Mouse (Mus musculus): ENCODE results near the gene Stau1. TPM values are rescaled to one million over a fixed set of nuclear protein-coding genes. Genes with fewer than 3 reads are reported as not detected.

Stau1 gene
- polyA plus RNA-seq (2016; fragmentation: Nextera tagmentation; extraction: Ambion mirVana): 36.1 and 37.7 TPM in 2 replicates

- peak within 1 kb of the TSS; percentile 95 for H3K4me3 ChIP-seq
- no peaks in the 10 kb centered on the region for H3K36me3 ChIP-seq
- 0 out of 2 replicates have a peak, but pooled peaks cover 2% of the 10 kb centered on the region for H3K27me3 ChIP-seq (replicated peaks)
- H3K9me3 ChIP-seq (replicated peaks): no peaks in the 10 kb centered on the region
- H3K4me2 ChIP-seq: peak within 1 kb of the TSS; percentile 78
- peak within 1 kb of the TSS; percentile 95 for H3K27ac ChIP-seq
- WGBS (ENCODE audit: insufficient replicate concordance): under 1% methylated on average over 84 of the region's 88 CpGs
- peak within 1 kb of the TSS; percentile 97 for H3K9ac ChIP-seq
- peaks cover 48% of the 10 kb centered on the region for H3K4me1 ChIP-seq
- peak; percentile 99 for ATAC-seq
Observed at GRCm38 (mm10) chr2:166995796-166996532, at the start of gene Stau1. Stau1 (minus strand) TSS chr2:166996299.

DNA sequence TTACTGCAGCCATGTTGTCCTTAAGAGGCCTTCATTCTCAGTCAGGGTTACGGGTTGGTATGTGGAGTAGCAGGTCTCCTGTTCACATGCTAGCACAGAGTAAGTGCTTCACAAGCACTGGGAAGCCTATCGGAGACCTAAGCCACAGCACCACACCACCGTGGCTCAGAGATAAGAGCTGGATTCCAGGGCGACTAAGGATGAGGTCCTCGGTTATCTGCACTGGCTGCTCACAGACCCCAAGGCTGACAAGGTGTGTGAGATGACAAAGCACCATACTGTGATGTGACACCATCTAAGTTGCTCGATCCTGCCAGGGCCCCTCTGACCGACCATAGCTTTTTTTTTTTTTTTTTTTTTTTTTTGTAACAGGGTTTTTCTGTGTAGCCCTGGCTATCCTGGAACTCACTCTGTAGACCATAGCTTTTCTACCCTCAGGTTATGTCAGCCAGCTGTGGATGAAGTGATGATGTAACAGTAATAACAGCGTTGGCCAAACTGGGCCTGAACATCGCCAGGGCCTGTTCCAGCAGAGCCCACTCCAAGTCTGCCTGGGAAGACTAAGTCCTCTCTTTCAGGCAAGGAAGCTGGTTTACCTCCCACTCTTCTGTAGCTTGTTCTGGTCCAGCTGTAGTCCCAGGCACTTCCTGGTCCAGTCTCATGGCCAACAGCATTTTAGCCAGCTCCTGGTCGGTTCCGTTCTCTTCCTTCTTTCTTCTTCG, 47.5 kb upstream of the Stau1 start:
- no peaks in the 10 kb centered on the region for H3K9me3 ChIP-seq (replicated peaks)
- no peaks in the 10 kb centered on the region for H3K27me3 ChIP-seq (replicated peaks)
- peak overlapping the region; percentile 63 for H3K4me2 ChIP-seq
- peaks cover 63% of the 10 kb centered on the region for H3K4me1 ChIP-seq
- H3K36me3 ChIP-seq: peaks cover 95% of the 10 kb centered on the region
- H3K27ac ChIP-seq: peak overlapping the region; percentile 100
- peak; percentile 99 for ATAC-seq
- H3K4me3 ChIP-seq: peak overlapping the region; percentile 29
- peak overlapping the region; percentile 62 for H3K9ac ChIP-seq
- WGBS (ENCODE audit: insufficient replicate concordance): 36% methylated on average over 12 of the region's 12 CpGs

GRCm38 (mm10) chr2:167039386-167039785, 43.3 kb upstream of the Stau1 start:
- Histone ChIP-seq H3K9ac (peak overlapping the region; percentile 47), H3K9me3 (replicated peaks) (no peaks in the 10 kb centered on the region), H3K4me2 (peak overlapping the region; percentile 50), H3K4me3 (0 out of 2 replicates have a peak overlapping the region, but pooled peaks have one; percentile 2), H3K36me3 (peaks cover 98% of the 10 kb centered on the region), H3K27ac (peak overlapping the region; percentile 85), H3K4me1 (peaks cover 65% of the 10 kb centered on the region), H3K27me3 (replicated peaks) (no peaks in the 10 kb centered on the region)
- peak; percentile 66 for ATAC-seq
- 39% methylated on average over 8 of the region's 8 CpGs for WGBS (ENCODE audit: insufficient replicate concordance)

DNA sequence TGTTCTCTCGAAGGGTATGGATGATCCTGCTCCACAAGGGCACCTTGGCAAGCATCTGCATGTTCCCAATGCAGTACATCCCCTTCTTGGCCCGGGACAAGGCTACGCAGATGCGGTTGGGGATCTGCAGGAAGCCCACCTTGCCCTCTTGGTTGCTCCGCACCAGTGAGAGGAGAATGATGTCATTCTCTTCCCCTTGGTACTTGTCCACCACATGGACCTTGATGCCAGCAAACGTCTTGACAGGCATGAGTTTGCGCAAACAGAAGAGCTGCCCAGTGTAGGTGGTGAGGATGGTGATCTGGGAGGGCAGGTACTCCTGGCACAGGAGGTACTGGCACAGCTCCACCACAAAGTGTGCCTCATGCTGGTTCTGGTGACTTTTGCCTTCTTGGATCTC, 42.6 kb upstream of the Stau1 start:
- H3K4me3 ChIP-seq: no peak overlapping the region
- peaks cover 98% of the 10 kb centered on the region for H3K36me3 ChIP-seq
- WGBS (ENCODE audit: insufficient replicate concordance): 85% methylated on average over 7 of the region's 7 CpGs
- peak overlapping the region; percentile 85 for H3K27ac ChIP-seq
- H3K4me1 ChIP-seq: peaks cover 59% of the 10 kb centered on the region
- no peak overlapping the region for H3K4me2 ChIP-seq
- no peak for ATAC-seq
- H3K9ac ChIP-seq: peak overlapping the region; percentile 47
- H3K27me3 ChIP-seq (replicated peaks): no peaks in the 10 kb centered on the region
- H3K9me3 ChIP-seq (replicated peaks): no peaks in the 10 kb centered on the region

DNA sequence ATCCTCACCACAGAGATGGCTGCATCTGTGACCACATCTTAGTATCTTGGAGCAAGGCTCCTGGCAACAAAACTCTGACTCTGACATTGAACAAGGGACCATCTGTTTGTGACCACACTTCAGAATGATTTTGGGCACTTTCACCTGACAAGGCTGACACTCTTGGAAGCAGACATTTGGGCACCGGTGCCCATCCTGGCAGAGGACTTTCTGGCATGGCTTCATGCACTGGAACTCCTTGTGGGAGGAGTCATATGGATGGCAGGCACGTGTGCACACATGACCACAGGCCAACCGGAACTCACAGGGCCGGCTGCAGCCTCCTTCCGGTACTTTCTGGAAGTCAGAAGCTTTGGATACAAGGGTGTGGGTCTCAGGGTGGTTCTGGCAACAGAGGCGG, 42.2 kb upstream of the Stau1 start:
- Histone ChIP-seq H3K4me3 (no peak overlapping the region), H3K4me1 (peaks cover 57% of the 10 kb centered on the region), H3K4me2 (no peak overlapping the region), H3K27ac (peak overlapping the region; percentile 85; the same call in 1 of the 2 replicates), H3K9me3 (replicated peaks) (no peaks in the 10 kb centered on the region), H3K9ac (no peak overlapping the region), H3K36me3 (peaks cover 100% of the 10 kb centered on the region), H3K27me3 (replicated peaks) (no peaks in the 10 kb centered on the region)
- no peak for ATAC-seq
- 84% methylated on average over 6 of the region's 6 CpGs for WGBS (ENCODE audit: insufficient replicate concordance)

DNA sequence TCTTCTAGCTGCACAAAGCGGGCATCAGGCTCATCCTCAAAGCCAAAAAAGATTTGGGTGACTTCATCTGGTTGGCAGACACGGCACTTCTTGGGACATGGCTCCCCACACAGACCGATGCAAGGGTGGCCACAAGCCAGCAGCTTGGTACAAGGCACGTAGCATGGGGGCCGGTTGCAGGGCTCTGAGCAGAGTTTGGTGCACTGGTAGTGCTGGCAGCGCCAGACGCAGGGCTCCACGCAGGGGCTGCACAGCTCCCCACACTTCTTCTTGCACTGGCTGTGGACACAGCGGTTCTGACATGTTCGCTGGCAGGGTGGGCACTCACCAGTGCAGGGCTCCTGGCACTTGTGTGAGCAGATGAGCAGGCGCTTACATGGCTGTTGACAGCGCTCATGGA, 41.6 kb upstream of the Stau1 start:
- peaks cover 100% of the 10 kb centered on the region for H3K36me3 ChIP-seq
- H3K4me3 ChIP-seq: no peak overlapping the region
- WGBS (ENCODE audit: insufficient replicate concordance): 89% methylated on average over 12 of the region's 12 CpGs
- no peaks in the 10 kb centered on the region for H3K27me3 ChIP-seq (replicated peaks)
- H3K9ac ChIP-seq: no peak overlapping the region
- H3K4me2 ChIP-seq: no peak overlapping the region
- peaks cover 51% of the 10 kb centered on the region for H3K4me1 ChIP-seq
- H3K9me3 ChIP-seq (replicated peaks): no peaks in the 10 kb centered on the region
- no peak for ATAC-seq
- H3K27ac ChIP-seq: 0 out of 2 replicates have a peak overlapping the region, but pooled peaks have one; percentile 4

- H3K27ac ChIP-seq: no peak overlapping the region
- no peaks in the 10 kb centered on the region for H3K27me3 ChIP-seq (replicated peaks)
- H3K4me2 ChIP-seq: no peak overlapping the region
- ATAC-seq: no peak
- peaks cover 100% of the 10 kb centered on the region for H3K36me3 ChIP-seq
- no peak overlapping the region for H3K4me3 ChIP-seq
- no peaks in the 10 kb centered on the region for H3K4me1 ChIP-seq
- no peak overlapping the region for H3K9ac ChIP-seq
- WGBS (ENCODE audit: insufficient replicate concordance): 95% methylated on average over 4 of the region's 4 CpGs
- H3K9me3 ChIP-seq (replicated peaks): no peaks in the 10 kb centered on the region
Observed at GRCm38 (mm10) chr2:167030507-167030906, 34.4 kb upstream of the Stau1 start.

DNA sequence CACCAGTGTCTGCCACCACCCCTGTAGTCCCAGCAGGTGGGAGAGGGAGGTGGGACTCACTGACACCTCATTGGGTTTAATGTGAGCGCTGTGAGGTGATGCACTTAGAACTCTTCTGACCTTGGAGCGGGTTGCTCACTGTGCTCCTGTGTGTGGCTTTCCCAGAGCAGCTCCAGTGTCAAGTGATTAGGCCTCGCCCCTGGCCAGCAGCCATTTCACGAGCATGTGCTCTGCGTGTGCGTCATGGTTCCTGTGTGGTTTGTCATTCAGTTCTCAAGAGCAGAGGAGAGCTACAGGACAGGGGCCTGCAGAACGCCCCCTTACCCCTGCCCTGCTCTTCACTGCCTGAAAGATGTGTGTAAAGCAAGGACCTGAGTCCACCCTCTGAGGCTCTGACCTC, 32.5 kb upstream of the Stau1 start:
- no peak for ATAC-seq
- Histone ChIP-seq H3K27ac (no peak overlapping the region), H3K4me2 (no peak overlapping the region), H3K9me3 (replicated peaks) (no peaks in the 10 kb centered on the region), H3K27me3 (replicated peaks) (no peaks in the 10 kb centered on the region), H3K9ac (no peak overlapping the region), H3K4me3 (no peak overlapping the region), H3K36me3 (peaks cover 100% of the 10 kb centered on the region), H3K4me1 (no peaks in the 10 kb centered on the region)
- WGBS (ENCODE audit: insufficient replicate concordance): 92% methylated on average over 7 of the region's 7 CpGs

DNA sequence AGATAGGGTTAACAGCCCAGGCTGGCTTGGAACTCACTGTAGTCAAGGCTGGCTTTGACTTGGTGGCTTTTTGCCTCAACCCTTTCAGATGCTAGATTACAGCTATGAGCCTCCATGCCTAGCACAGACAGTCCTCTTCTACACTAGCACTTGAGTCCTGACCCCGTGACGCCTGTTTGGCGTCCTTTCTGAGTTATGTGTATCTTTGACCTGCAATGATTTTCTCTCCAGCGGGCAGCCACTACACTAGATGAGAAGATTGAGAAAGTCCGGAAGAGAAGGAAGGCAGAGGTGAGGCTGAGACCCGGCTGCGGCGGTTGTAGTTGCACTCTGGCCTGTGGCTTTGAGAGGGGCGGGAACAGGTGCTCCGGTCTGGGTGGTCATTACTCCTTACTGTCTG, 23.3 kb upstream of the Stau1 start:
- no peak for ATAC-seq
- Histone ChIP-seq H3K4me2 (no peak overlapping the region), H3K27ac (0 out of 2 replicates have a peak overlapping the region, but pooled peaks have one; percentile 20), H3K9ac (no peak overlapping the region), H3K36me3 (peaks cover 76% of the 10 kb centered on the region), H3K9me3 (replicated peaks) (no peaks in the 10 kb centered on the region), H3K4me1 (peaks cover 28% of the 10 kb centered on the region), H3K27me3 (replicated peaks) (no peaks in the 10 kb centered on the region), H3K4me3 (no peak overlapping the region)
- 88% methylated on average over 10 of the region's 10 CpGs for WGBS (ENCODE audit: insufficient replicate concordance)

GRCm38 (mm10) chr2:167015382-167015718, 19.3 kb upstream of the Stau1 start:
- peak; percentile 76 for ATAC-seq
- peaks cover 36% of the 10 kb centered on the region for H3K36me3 ChIP-seq
- no peaks in the 10 kb centered on the region for H3K27me3 ChIP-seq (replicated peaks)
- peak overlapping the region; percentile 85 for H3K27ac ChIP-seq
- H3K9me3 ChIP-seq (replicated peaks): no peaks in the 10 kb centered on the region
- peak overlapping the region; percentile 94 for H3K9ac ChIP-seq
- H3K4me3 ChIP-seq: peak overlapping the region; percentile 90
- peaks cover 28% of the 10 kb centered on the region for H3K4me1 ChIP-seq
- peak overlapping the region; percentile 91 for H3K4me2 ChIP-seq
- WGBS (ENCODE audit: insufficient replicate concordance): under 1% methylated on average over 19 of the region's 21 CpGs

DNA sequence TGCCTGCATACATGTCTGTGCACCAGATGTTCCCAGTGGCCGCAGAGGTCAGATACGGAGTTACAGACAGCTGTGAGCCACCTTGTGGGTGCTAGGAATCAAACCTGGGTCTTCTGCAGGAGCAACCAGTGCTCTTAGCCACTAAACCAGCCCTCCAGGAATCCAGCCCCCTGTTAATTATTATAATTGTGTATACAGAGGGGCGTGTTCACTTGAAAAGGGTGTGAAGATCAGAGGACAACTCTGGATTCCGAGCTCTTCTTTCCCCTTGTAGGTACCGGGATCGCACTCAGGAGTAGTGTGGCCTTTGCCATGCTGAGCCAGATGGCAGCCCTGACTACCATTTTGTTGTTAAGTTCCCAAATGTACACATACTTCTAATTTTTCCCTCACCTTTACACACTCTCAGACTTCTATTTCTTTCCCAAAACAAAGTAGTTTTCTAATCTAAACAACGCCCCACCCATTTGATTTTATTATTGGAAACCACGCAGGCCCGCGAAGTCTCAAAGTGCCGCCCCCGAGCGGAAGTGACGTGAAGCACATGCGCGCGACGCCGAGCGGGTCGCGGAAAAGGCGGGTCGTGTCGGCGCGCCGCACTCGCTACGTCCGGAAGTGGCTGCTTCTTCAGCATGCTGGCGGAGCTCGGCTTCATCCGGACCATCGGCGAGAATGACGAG, 18.7 kb upstream of the Stau1 start, which contains the start of gene Ddx27:
Gene Ddx27 (plus strand): TSS at position 492 of the 680 bp plus-strand sequence.
- 2% methylated on average over 37 of the region's 37 CpGs for WGBS (ENCODE audit: insufficient replicate concordance)
- peak; percentile 87 for ATAC-seq
- Histone ChIP-seq H3K27me3 (replicated peaks) (no peaks in the 10 kb centered on the region), H3K27ac (peak within 1 kb of the TSS; percentile 85), H3K9ac (peak within 1 kb of the TSS; percentile 94), H3K4me3 (peak within 1 kb of the TSS; percentile 90), H3K36me3 (peaks cover 31% of the 10 kb centered on the region), H3K4me1 (peaks cover 29% of the 10 kb centered on the region), H3K9me3 (replicated peaks) (no peaks in the 10 kb centered on the region), H3K4me2 (peak within 1 kb of the TSS; percentile 91)

- 83% methylated on average over 3 of the region's 3 CpGs for WGBS (ENCODE audit: insufficient replicate concordance)
- Histone ChIP-seq H3K36me3 (no peaks in the 10 kb centered on the region), H3K27me3 (replicated peaks) (peaks cover 7% of the 10 kb centered on the region), H3K27ac (no peak overlapping the region), H3K4me3 (no peak overlapping the region), H3K4me1 (peaks cover 25% of the 10 kb centered on the region), H3K9me3 (replicated peaks) (no peaks in the 10 kb centered on the region), H3K4me2 (no peak overlapping the region), H3K9ac (no peak overlapping the region)
- ATAC-seq: no peak
Observed at GRCm38 (mm10) chr2:167010546-167010945, 14.4 kb upstream of the Stau1 start.
